Mouse (Mus musculus) CH12.LX (cell line): ENCODE results near the gene Enkd1. TPM values are rescaled to one million over a fixed set of nuclear protein-coding genes. Genes with fewer than 3 reads are reported as not detected.

Source experiments
- DNase-seq: peaks from one replicate; pipeline ENCODE4 v3.0.0-alpha.2; 2013; ENCODE audit errors: extremely low read depth
- H3K27ac ChIP-seq: 2 replicates; pipeline ENCODE4 v1.5.1; 2012; ENCODE audit warnings: low read depth, mild to moderate bottlenecking, control low read depth, moderate library complexity; ENCODE audit not compliant: insufficient read depth
- H3K27me3 ChIP-seq: replicated peaks from 2 replicates; pipeline ENCODE3; 2012; ENCODE audit warnings: inconsistent platforms
- H3K36me3 ChIP-seq, 2 experiments: replicated peaks in 1 of 2; 2 replicates each; pipeline versions ENCODE3 to v1.6.1; 2012; ENCODE audit warnings: inconsistent platforms in 1 of 2, low read length in 1 of 2, mild to moderate bottlenecking in 1 of 2, mixed read lengths in 1 of 2, moderate library complexity in 1 of 2; ENCODE audit not compliant: control insufficient read depth in 1 of 2, insufficient read depth in 1 of 2
- H3K4me1 ChIP-seq, 2 experiments: 2 replicates each; pipeline ENCODE4 v1.6.1; 2012; ENCODE audit warnings: inconsistent platforms in 1 of 2, moderate library complexity in 1 of 2; ENCODE audit not compliant: insufficient read depth in 2 of 2, control insufficient read depth in 1 of 2
- H3K4me2 ChIP-seq: 2 replicates; pipeline ENCODE4 v1.6.1; 2012; ENCODE audit warnings: low read depth, mild to moderate bottlenecking, control low read depth; ENCODE audit not compliant: poor library complexity, insufficient read depth, severe bottlenecking
- H3K4me3 ChIP-seq, 3 experiments: fragments of 150-350 bp in 1 of 3; sonication (generic) in 1 of 3; replicated peaks in 1 of 3; 2 replicates each; pipeline versions ENCODE3 to v1.5.1; 2011 to 2012; ENCODE audit warnings: low read depth in 2 of 3, low read length in 2 of 3, mild to moderate bottlenecking in 2 of 3, moderate library complexity in 2 of 3, control low read depth in 1 of 3, improper control_type of control experiment in 1 of 3, inconsistent platforms in 1 of 3, mixed read lengths in 1 of 3; ENCODE audit not compliant: poor library complexity in 1 of 3
- H3K79me2 ChIP-seq: replicated peaks from 2 replicates; pipeline ENCODE4 v1.6.1; 2012; ENCODE audit warnings: mild to moderate bottlenecking, moderate library complexity; ENCODE audit not compliant: control insufficient read depth, poor library complexity, insufficient read depth, severe bottlenecking; ENCODE audit errors: extremely low read depth
- H3K9ac ChIP-seq: 2 replicates; pipeline ENCODE4 v1.6.1; 2012; ENCODE audit warnings: low read depth, mild to moderate bottlenecking, control low read depth, moderate library complexity; ENCODE audit not compliant: insufficient read depth
- H3K9me3 ChIP-seq: replicated peaks from 2 replicates; pipeline ENCODE3; 2012; ENCODE audit warnings: low read length, inconsistent platforms, mixed read lengths
- CHD1 ChIP-seq: IDR thresholded peaks from 2 replicates; pipeline ENCODE4 v1.6.1; 2012; ENCODE audit warnings: low read depth, low read length, improper control_type of control experiment, inconsistent platforms
- CHD2 ChIP-seq: IDR thresholded peaks from 2 replicates; pipeline ENCODE4 v1.6.1; 2011; ENCODE audit warnings: low read length, improper control_type of control experiment
- E2F4 ChIP-seq: IDR thresholded peaks from 2 replicates; pipeline ENCODE4 v1.6.1; 2011; ENCODE audit warnings: low read depth, low read length, improper control_type of control experiment; ENCODE audit not compliant: insufficient replicate concordance
- EP300 ChIP-seq: IDR thresholded peaks from 2 replicates; pipeline ENCODE4 v1.6.1; 2011; ENCODE audit warnings: low read length, improper control_type of control experiment
- ETS1 ChIP-seq: conservative IDR thresholded peaks from 2 replicates; pipeline ENCODE4 v1.6.1; 2012; ENCODE audit warnings: low read depth, mild to moderate bottlenecking, inconsistent platforms, low read length, improper control_type of control experiment, moderate library complexity
- HCFC1 ChIP-seq: IDR thresholded peaks from 2 replicates; pipeline ENCODE4 v1.6.1; 2012; ENCODE audit warnings: low read depth, mild to moderate bottlenecking, inconsistent platforms, low read length, improper control_type of control experiment
- IRF4 ChIP-seq: IDR thresholded peaks from 2 replicates; pipeline ENCODE4 v1.6.1; 2014; ENCODE audit warnings: low read depth, mild to moderate bottlenecking, inconsistent platforms, low read length, improper control_type of control experiment
- JUN ChIP-seq: IDR thresholded peaks from 2 replicates; pipeline ENCODE4 v1.6.1; 2011; ENCODE audit warnings: low read depth, mild to moderate bottlenecking, low read length, improper control_type of control experiment, moderate library complexity; ENCODE audit not compliant: insufficient read depth
- JUND ChIP-seq: conservative IDR thresholded peaks from 2 replicates; pipeline ENCODE4 v1.6.1; 2011; ENCODE audit warnings: low read depth, low read length, improper control_type of control experiment
- MAX ChIP-seq: IDR thresholded peaks from 2 replicates; pipeline ENCODE4 v1.6.1; 2011; ENCODE audit warnings: low read length, improper control_type of control experiment
- MEF2A ChIP-seq: IDR thresholded peaks from 2 replicates; pipeline ENCODE4 v1.6.1; 2014; ENCODE audit warnings: low read depth, mild to moderate bottlenecking, inconsistent platforms, low read length, improper control_type of control experiment, borderline replicate concordance
- MYC ChIP-seq: IDR thresholded peaks from 2 replicates; pipeline ENCODE4 v1.6.1; 2011; ENCODE audit warnings: low read depth, mild to moderate bottlenecking, improper control_type of control experiment, low read length
- POLR2A ChIP-seq: IDR thresholded peaks from 2 replicates; pipeline ENCODE4 v1.6.1; 2011; ENCODE audit warnings: low read depth, mild to moderate bottlenecking, improper control_type of control experiment, low read length
- POLR2AphosphoS2 ChIP-seq: IDR thresholded peaks from 2 replicates; pipeline ENCODE4 v1.6.1; 2011; ENCODE audit warnings: low read depth, low read length, improper control_type of control experiment
- SIN3A ChIP-seq: IDR thresholded peaks from 2 replicates; pipeline ENCODE4 v1.6.1; 2012; ENCODE audit warnings: low read length, improper control_type of control experiment, inconsistent platforms
- UBTF ChIP-seq: IDR thresholded peaks from 2 replicates; pipeline ENCODE4 v1.6.1; 2012; ENCODE audit warnings: low read depth, mild to moderate bottlenecking, inconsistent platforms, low read length, improper control_type of control experiment, moderate library complexity
- USF1 ChIP-seq: IDR thresholded peaks from 2 replicates; pipeline ENCODE4 v1.6.1; 2014; ENCODE audit warnings: low read depth, mild to moderate bottlenecking, inconsistent platforms, low read length, improper control_type of control experiment
- ZKSCAN1 ChIP-seq: IDR thresholded peaks from 2 replicates; pipeline ENCODE4 v1.6.1; 2012; ENCODE audit warnings: low read depth, inconsistent platforms, low read length, improper control_type of control experiment, borderline replicate concordance
- ZMIZ1 ChIP-seq: IDR thresholded peaks from 2 replicates; pipeline ENCODE4 v1.6.1; 2012; ENCODE audit warnings: low read depth, mild to moderate bottlenecking, inconsistent platforms, low read length, improper control_type of control experiment
- ZNF384 ChIP-seq: IDR thresholded peaks from 2 replicates; pipeline ENCODE4 v1.6.1; 2012; ENCODE audit warnings: low read depth, low read length, improper control_type of control experiment, inconsistent platforms
- dilution Hi-C: fragments of 300-500 bp; cut with MboI; formaldehyde crosslinking; loops from 2 replicates; pipeline ENCODE4 v1.14.3; 2020; ENCODE audit warnings: low sequenced_read_pairs; ENCODE audit not compliant: extremely low pct_unique_long_range_greater_than_20kb, extremely low pct_ligation_motif_present
- in situ Hi-C: fragments of 300-500 bp; cut with MboI; formaldehyde crosslinking; loops from 3 replicates; pipeline ENCODE4 v1.14.3; 2019; ENCODE audit warnings: low sequenced_read_pairs, low pct_ligation_motif_present, low pct_unique_long_range_greater_than_20kb, mixed read lengths
- polyA plus RNA-seq: library from polyadenylated mRNA; unstranded; fragments of >175 nt; gene quantifications from 2 replicates; pipeline ENCODE4 v1.2.1, GENCODE M21; 2012; ENCODE audit warnings: low read depth; ENCODE audit not compliant: insufficient read length
- total RNA-seq, 2 experiments: library from RNA; depleted of rRNA; stranded (reverse); fragments of 300-350 nt in 1 of 2; fragments of >200 nt in 1 of 2; gene quantifications; 2 replicates each; pipeline ENCODE4 v1.2.3; 2012 to 2014

Gene Enkd1
- total and polyA plus RNA-seq, 3 experiments, result 15.6 to 35.9 (median 27.4) TPM

DNA sequence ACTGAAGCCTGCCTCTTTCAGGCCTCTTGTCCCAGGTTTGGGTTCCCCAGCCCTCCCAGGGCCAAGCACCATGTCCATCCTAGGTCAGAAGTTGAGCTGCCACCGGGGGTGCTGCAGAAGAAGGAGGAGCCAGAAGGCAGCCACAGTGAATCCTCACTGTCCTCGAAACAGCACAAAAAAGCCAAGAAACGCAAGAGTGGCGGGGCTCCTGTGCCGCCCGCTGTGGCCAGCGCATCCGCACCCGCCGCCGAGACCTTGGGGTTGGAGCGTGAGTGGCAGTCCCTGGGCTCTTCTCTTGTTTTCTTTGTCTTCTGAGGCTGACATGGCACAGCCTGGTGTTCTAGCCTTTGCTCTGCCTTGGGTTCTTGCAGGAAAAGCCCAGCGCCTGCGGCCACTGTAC lies 1.3 kb upstream of the Enkd1 start:
- H3K9ac ChIP-seq, result no peak overlapping the region
- H3K4me3 ChIP-seq, result no peak overlapping the region
- H3K4me1 ChIP-seq, result peaks cover 6 to 24% of the 10 kb centered on the region in 2 experiments
- no peaks in the 10 kb centered on the region for H3K9me3 ChIP-seq
- dilution Hi-C loops, result no loop called here
- no peaks in the 10 kb centered on the region; the same call in 1 of the 2 replicates for H3K79me2 ChIP-seq
- DNase-seq, result no peak
- in situ Hi-C loops, result loop anchor here (25.0 kb wide), 1 partner anchor 328 kb away; no protein-coding TSS in a partner anchor
- no peak overlapping the region for H3K4me2 ChIP-seq
- peaks cover 3 to 10% of the 10 kb centered on the region in 2 experiments for H3K36me3 ChIP-seq
- H3K27ac ChIP-seq, result no peak overlapping the region
- TF ChIP-seq IRF4, result no peak
- TF ChIP-seq HCFC1, result no peak
- TF ChIP-seq CHD1, result no peak
- no peak for TF ChIP-seq JUN
- TF ChIP-seq ZNF384, result no peak
- TF ChIP-seq MAX, result no peak
- no peak for TF ChIP-seq MYC
- no peak for TF ChIP-seq MEF2A
- no peak for TF ChIP-seq EP300
- no peak for TF ChIP-seq SIN3A
- no peak for TF ChIP-seq POLR2A
- TF ChIP-seq ZKSCAN1, result no peak
- TF ChIP-seq ZMIZ1, result no peak
- no peak for TF ChIP-seq E2F4
- no peak for TF ChIP-seq USF1
- TF ChIP-seq POLR2AphosphoS2, result no peak
- no peak for TF ChIP-seq CHD2
- TF ChIP-seq JUND, result no peak
- H3K27me3 ChIP-seq, result no peaks in the 10 kb centered on the region

DNA sequence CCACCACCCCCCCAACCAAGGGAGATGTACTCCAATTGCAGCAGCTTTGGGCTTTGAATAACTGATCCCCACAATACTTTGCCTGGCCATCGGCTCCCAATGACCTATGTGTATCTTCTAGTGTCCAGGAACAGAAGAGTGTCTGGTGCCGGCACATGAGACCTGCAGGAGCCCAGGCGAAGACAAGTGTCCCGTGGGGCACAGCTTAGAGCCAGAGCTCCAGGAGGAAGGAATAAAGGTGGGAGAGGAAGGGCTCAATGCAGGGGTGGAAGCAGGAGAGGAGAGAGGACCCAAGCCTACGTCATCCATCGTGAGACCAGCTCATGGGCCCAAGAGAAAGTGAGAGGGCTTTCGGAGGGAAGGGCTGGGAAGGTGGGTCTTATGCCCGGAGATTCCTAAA lies 665 bp upstream of the Enkd1 start:
- in situ Hi-C loops (loop anchor here (25.0 kb wide), 1 partner anchor 329 kb away; no protein-coding TSS in a partner anchor), dilution Hi-C loops (no loop called here)
- Histone ChIP-seq H3K4me1 (peaks cover 6 to 24% of the 10 kb centered on the region in 2 experiments), H3K4me3 (no peak overlapping the region), H3K9ac (no peak overlapping the region), H3K36me3 (peaks cover 9 to 16% of the 10 kb centered on the region in 2 experiments), H3K27ac (no peak overlapping the region), H3K4me2 (no peak overlapping the region), H3K9me3 (no peaks in the 10 kb centered on the region), H3K27me3 (no peaks in the 10 kb centered on the region), H3K79me2 (no peaks in the 10 kb centered on the region; the same call in 1 of the 2 replicates)
- no peak for TF ChIP-seq JUND
- TF ChIP-seq ETS1, result no peak
- TF ChIP-seq UBTF, result no peak
- no peak for TF ChIP-seq JUN
- no peak for TF ChIP-seq CHD2
- no peak for TF ChIP-seq CHD1
- no peak for TF ChIP-seq IRF4
- DNase-seq, result no peak
